Mouse (Mus musculus) small intestine, adult 2 months (tissue): ENCODE measurements around the gene Prr19. TPM values are rescaled to one million over a fixed set of nuclear protein-coding genes. Genes with fewer than 3 reads are reported as not detected.
A peak's percentile ranks its signal among the peaks of the same experiment; 100 is the strongest.

Source experiments
- H3K27ac ChIP-seq: fragments of 200-500 bp; 2 replicates; pipeline ENCODE4 v1.5.1; 2012; ENCODE audit warnings: low read depth, low read length, control low read depth, inconsistent platforms; ENCODE audit not compliant: insufficient read depth
- H3K27me3 ChIP-seq: fragments of 200-500 bp; 2 replicates; pipeline ENCODE4 v1.6.1; 2012; ENCODE audit warnings: mild to moderate bottlenecking, moderate library complexity, low read length, inconsistent platforms; ENCODE audit not compliant: control insufficient read depth, insufficient read depth
- H3K36me3 ChIP-seq: fragments of 200-500 bp; 2 replicates; pipeline ENCODE4 v1.6.1; 2012; ENCODE audit warnings: mild to moderate bottlenecking, low read length, control low read depth, inconsistent platforms; ENCODE audit not compliant: control insufficient read depth, insufficient read depth
- H3K4me1 ChIP-seq: fragments of 200-500 bp; 2 replicates; pipeline ENCODE4 v1.6.1; 2012; ENCODE audit warnings: low read length, inconsistent platforms, mixed read lengths; ENCODE audit not compliant: control insufficient read depth, insufficient read depth, insufficient read length
- H3K4me3 ChIP-seq: fragments of 200-500 bp; 2 replicates; pipeline ENCODE4 v1.5.1; 2012; ENCODE audit warnings: low read depth, mild to moderate bottlenecking, control low read depth, inconsistent platforms, low read length, moderate library complexity
- CTCF ChIP-seq: fragments of 200-500 bp; IDR thresholded peaks from 2 replicates; pipeline ENCODE4 v1.5.1; 2012; ENCODE audit warnings: low read depth, mild to moderate bottlenecking, control low read depth, inconsistent platforms, low read length, moderate library complexity, mixed read lengths; ENCODE audit not compliant: insufficient replicate concordance, insufficient read length; ENCODE audit errors: extremely low read depth
- POLR2A ChIP-seq: fragments of 200-500 bp; IDR thresholded peaks from 2 replicates; pipeline ENCODE4 v1.6.1; 2012; ENCODE audit warnings: low read depth, mild to moderate bottlenecking, control low read depth, inconsistent platforms, low read length, moderate library complexity
- WGBS: fragments of 180-500 bp; shearing (Covaris S2); methylation state at CpG from one replicate; pipeline ENCODE4 v1.1.7; 2018; 5-methylcytosine and 5-hydroxymethylcytosine counted together
- polyA plus RNA-seq: library from polyadenylated mRNA; depleted of rRNA; stranded (reverse); fragments of >200 nt; gene quantifications from 2 replicates; pipeline ENCODE4 v1.2.3, GENCODE M21; 2012

Prr19 gene
- polyA plus RNA-seq, 1 experiment, result not detected

DNA sequence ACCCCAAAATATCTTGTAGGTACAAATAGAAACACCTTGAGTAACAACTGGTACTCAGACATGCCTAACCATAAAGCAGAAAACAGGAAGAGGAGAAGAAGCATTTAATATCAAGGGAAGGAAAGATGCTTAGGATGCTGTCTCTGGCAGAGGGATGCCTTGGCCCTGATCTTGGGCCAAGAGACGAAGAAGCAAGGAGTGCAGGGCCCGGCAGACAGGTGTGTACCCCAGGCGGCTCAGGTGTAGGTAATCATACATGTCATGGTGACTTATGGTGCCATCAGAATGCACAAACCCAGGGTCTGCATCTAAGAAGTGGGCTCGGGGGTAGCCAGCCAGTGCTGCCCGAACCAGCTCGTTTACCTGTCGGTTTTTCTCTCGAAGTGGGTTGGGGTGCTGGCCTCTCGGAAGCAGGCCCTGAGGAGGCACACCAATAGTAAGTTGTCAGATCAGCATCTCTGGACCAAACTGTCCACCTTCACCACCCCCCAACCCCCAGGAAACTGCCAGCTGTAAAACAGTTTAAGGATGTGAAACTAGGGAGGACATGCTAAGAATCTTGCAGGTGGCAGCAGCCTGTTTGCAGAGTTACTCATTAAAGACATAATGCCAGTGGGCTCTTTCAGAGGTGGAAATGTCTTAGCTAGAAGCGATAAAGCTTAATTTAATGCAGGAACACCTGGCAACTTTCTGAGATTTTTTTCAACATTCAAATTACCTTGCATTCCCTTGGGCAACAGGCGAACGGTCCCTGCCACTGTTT is 6.1 kb upstream of the Prr19 start:
- Histone ChIP-seq H3K4me3 (no peak overlapping the region), H3K27ac (0 out of 2 replicates have a peak overlapping the region, but pooled peaks have one; percentile 20), H3K4me1 (peaks cover 15% of the 10 kb centered on the region), H3K36me3 (peaks cover 38% of the 10 kb centered on the region), H3K27me3 (no peaks in the 10 kb centered on the region)
- TF ChIP-seq POLR2A (no peak), CTCF (no peak)
- WGBS, result 82% methylated on average over 12 of the region's 12 CpGs

DNA sequence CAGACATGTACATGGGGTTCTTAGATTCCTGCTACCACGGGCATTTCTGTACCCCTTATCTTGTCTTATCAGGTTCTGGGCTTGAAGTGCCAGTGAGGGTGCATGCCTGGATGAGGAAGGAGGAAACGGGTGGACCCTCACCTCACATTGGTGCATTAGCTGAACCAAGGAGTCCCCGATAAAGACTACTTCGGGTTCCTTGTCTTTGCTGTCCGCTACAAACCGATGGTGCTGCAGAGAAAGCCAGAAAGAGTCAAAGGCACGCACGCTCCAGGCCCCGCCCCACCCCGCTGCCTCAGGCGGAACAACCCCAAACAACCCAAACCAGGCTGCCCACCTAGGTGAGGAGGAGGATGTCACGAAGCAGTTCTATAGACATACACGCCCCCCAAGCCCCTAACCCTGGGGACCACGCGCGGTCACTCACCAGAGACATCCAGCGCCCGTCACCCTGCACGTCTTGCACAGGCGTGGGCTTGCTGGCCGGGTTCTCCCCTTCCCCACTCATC is 4.2 kb upstream of the Prr19 start:
- no peak for TF ChIP-seq CTCF
- no peak for TF ChIP-seq POLR2A
- peaks cover 23% of the 10 kb centered on the region for H3K36me3 ChIP-seq
- peaks cover 5% of the 10 kb centered on the region for H3K4me1 ChIP-seq
- under 1% methylated on average over 21 of the region's 21 CpGs for WGBS
- H3K4me3 ChIP-seq, result peak overlapping the region; percentile 81
- H3K27me3 ChIP-seq, result no peaks in the 10 kb centered on the region
- H3K27ac ChIP-seq, result peak overlapping the region; percentile 89

GRCm38 (mm10) chr7:25297454-25298325 is 3.5 kb upstream of the Prr19 start, which contains the start of gene Pafah1b3:
Gene Pafah1b3 (minus strand): TSS chr7:25297986.
- TF ChIP-seq POLR2A, result peak; percentile 57; the same call in 1 of the 2 replicates
- peak; percentile 54; the same call in 1 of the 2 replicates for TF ChIP-seq CTCF
- WGBS, result under 1% methylated on average over 52 of the region's 52 CpGs
- no peaks in the 10 kb centered on the region for H3K27me3 ChIP-seq
- peaks cover 5% of the 10 kb centered on the region for H3K4me1 ChIP-seq
- H3K36me3 ChIP-seq, result peaks cover 17% of the 10 kb centered on the region
- peak within 1 kb of the TSS; percentile 89 for H3K27ac ChIP-seq
- peak within 1 kb of the TSS; percentile 81 for H3K4me3 ChIP-seq

- no peak overlapping the region for H3K4me3 ChIP-seq
- TF ChIP-seq POLR2A (no peak), CTCF (no peak)
These were observed 1.9 kb downstream of the Prr19 start for GRCm38 (mm10) chr7:25303003-25303684.

GRCm38 (mm10) chr7:25303685-25304006 is 2.4 kb downstream of the Prr19 start:
- 69% methylated on average over 3 of the region's 3 CpGs for WGBS
- Histone ChIP-seq H3K4me3 (no peak overlapping the region), H3K36me3 (no peaks in the 10 kb centered on the region), H3K27me3 (peaks cover 12% of the 10 kb centered on the region), H3K27ac (no peak overlapping the region), H3K4me1 (peaks cover 6% of the 10 kb centered on the region)
- TF ChIP-seq POLR2A (no peak), CTCF (no peak)

More at GRCm38 (mm10) chr7:25303003-25303684, 1.9 kb downstream of the Prr19 start:
- H3K4me1 ChIP-seq, result peaks cover 6% of the 10 kb centered on the region
- WGBS, result 63% methylated on average over 9 of the region's 9 CpGs
- H3K27ac ChIP-seq, result no peak overlapping the region
- peaks cover 12% of the 10 kb centered on the region for H3K27me3 ChIP-seq
- H3K36me3 ChIP-seq, result no peaks in the 10 kb centered on the region

DNA sequence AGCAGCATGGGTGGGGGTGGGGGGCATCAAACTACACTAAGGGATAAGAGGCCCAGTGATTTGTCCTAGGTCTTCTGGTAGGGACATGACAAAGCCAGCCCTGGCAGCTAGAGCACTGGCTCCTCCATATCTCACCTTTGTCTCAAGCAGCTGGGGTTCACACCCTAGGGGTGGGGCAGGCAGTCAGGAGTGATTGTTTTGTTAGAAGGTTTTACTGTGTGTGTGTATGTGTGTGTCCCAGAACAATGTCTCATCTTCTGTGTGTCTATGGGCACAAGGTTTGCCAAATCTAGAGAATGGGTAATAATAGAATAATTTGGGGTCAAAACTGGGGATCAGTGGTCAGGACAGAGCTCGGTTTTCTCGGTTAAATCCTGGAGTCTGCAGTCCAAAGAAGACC is 4.3 kb downstream of the Prr19 start:
- Histone ChIP-seq H3K27ac (no peak overlapping the region), H3K4me1 (peaks cover 6% of the 10 kb centered on the region), H3K36me3 (no peaks in the 10 kb centered on the region), H3K4me3 (no peak overlapping the region), H3K27me3 (peaks cover 12% of the 10 kb centered on the region)
- WGBS, result 2% methylated on average over 2 of the region's 2 CpGs
- TF ChIP-seq CTCF (no peak), POLR2A (no peak)
